ENCODE assay signal across 9 mouse cellular contexts in genomic region chr1:185404021-185404420, GRCm38 (mm10). TPM values are rescaled to one million over a fixed set of nuclear protein-coding genes. Genes with fewer than 3 reads are reported as not detected.
DNase-seq lines count a peak whose midpoint lies in the region; ATAC-seq and TF ChIP-seq lines count a peak whose summit lies in the region.
"Had no signal": no experiment of that assay in that cellular context is flagged by ENCODE, and none has a peak within 500 bp of the region (broad histone marks: within the 10 kb centered on the region; RNA-seq: fewer than 3 reads in every experiment).

No protein-coding gene starts in this region.

- TF ChIP-seq POLR2A in heart, adult 2 months (IDR thresholded peaks at IDR 0.05; ENCODE audit: insufficient read depth, low read depth, low read length): no peak

- no peak for TF ChIP-seq EP300 in heart, adult 2 months (IDR thresholded peaks at IDR 0.05; ENCODE audit: insufficient read depth, low read depth, low read length)

- H3K4me2 ChIP-seq in neural tube, embryonic 11.5 days (ENCODE audit: low read depth): no peak overlapping the region
- H3K4me2 ChIP-seq in neural tube, embryonic 15.5 days: no peak overlapping the region

- no peak overlapping the region for H3K9ac ChIP-seq in heart, adult 2 months (ENCODE audit: low read depth, low read length)
- H3K9ac ChIP-seq in neural tube, embryonic 11.5 days (ENCODE audit: low read length): no peak overlapping the region
- H3K9ac ChIP-seq in neural tube, embryonic 15.5 days (replicated peaks): no peak overlapping the region

- no peaks in the 10 kb centered on the region for H3K9me3 ChIP-seq in neural tube, embryonic 11.5 days (ENCODE audit: control insufficient read depth, low read length)
- H3K9me3 ChIP-seq in neural tube, embryonic 15.5 days (replicated peaks): no peaks in the 10 kb centered on the region

- H3K27me3 ChIP-seq in heart, adult 2 months (ENCODE audit: control insufficient read depth, insufficient read depth, low read length): no peaks in the 10 kb centered on the region
- no peaks in the 10 kb centered on the region for H3K27me3 ChIP-seq in neural tube, embryonic 11.5 days (ENCODE audit: control insufficient read depth, insufficient read depth, low read length)
- no peaks in the 10 kb centered on the region for H3K27me3 ChIP-seq in neural tube, embryonic 15.5 days (replicated peaks)

- H3K4me3 ChIP-seq in heart, adult 2 months: no peak overlapping the region
- H3K4me3 ChIP-seq in neural tube, embryonic 11.5 days (ENCODE audit: low read depth, low read length): no peak overlapping the region
- H3K4me3 ChIP-seq in neural tube, embryonic 15.5 days (replicated peaks): no peak overlapping the region

- intact Hi-C loops in heart, adult 2 months (cut with DNase I): no loop called here
- intact Hi-C loops in heart, postnatal 36 days (cut with DNase I): no loop called here

- peak; percentile 84 for TF ChIP-seq CTCF in heart, adult 2 months (IDR thresholded peaks at IDR 0.05)

- no peak for DNase-seq in heart, adult 2 months
- no peak for DNase-seq in heart, postnatal 36 days
- DNase-seq in neural tube, embryonic 11.5 days (ENCODE audit: low spot score): peak; percentile 24
- DNase-seq in cerebellum, postnatal 14 days: peak; percentile 51 to 57
- DNase-seq in lung, postnatal 14 days: peak; percentile 31
- DNase-seq in frontal cortex, postnatal 25 days (ENCODE audit: low spot score in 2 of 2): no peak
- no peak for DNase-seq in urinary bladder, postnatal 25 days (ENCODE audit: low spot score)

- ATAC-seq in neural tube, embryonic 11.5 days (ENCODE audit: insufficient read depth, low FRiP score, low TSS enrichment): no peak
- ATAC-seq in neural tube, embryonic 15.5 days (ENCODE audit: low FRiP score): no peak

- WGBS in heart, adult 2 months: 20% methylated on average over 2 of the region's 2 CpGs
- WGBS in neural tube, embryonic 11.5 days: 39% methylated on average over 2 of the region's 2 CpGs
- 49% methylated on average over 2 of the region's 2 CpGs for WGBS in neural tube, embryonic 15.5 days

- no peak overlapping the region for H3K27ac ChIP-seq in heart, adult 2 months
- H3K27ac ChIP-seq in neural tube, embryonic 11.5 days (ENCODE audit: low read depth, low read length): no peak overlapping the region
- H3K27ac ChIP-seq in neural tube, embryonic 15.5 days (replicated peaks): no peak overlapping the region

- H3K4me1 ChIP-seq in heart, adult 2 months (ENCODE audit: control insufficient read depth, insufficient read depth, low read length): no peaks in the 10 kb centered on the region
- H3K4me1 ChIP-seq in neural tube, embryonic 11.5 days (ENCODE audit: control insufficient read depth, insufficient read depth, low read length): no peaks in the 10 kb centered on the region
- no peaks in the 10 kb centered on the region for H3K4me1 ChIP-seq in neural tube, embryonic 15.5 days

- no peaks in the 10 kb centered on the region; the same call in 1 of the 2 replicates for H3K36me3 ChIP-seq in heart, adult 2 months (ENCODE audit: control insufficient read depth, insufficient read depth, low read length)
- peaks cover 5% of the 10 kb centered on the region; the same call in 1 of the 2 replicates for H3K36me3 ChIP-seq in neural tube, embryonic 11.5 days (ENCODE audit: control insufficient read depth, insufficient read depth, low read length)
- peaks cover 79% of the 10 kb centered on the region for H3K36me3 ChIP-seq in neural tube, embryonic 15.5 days

- H3K79me2 ChIP-seq in heart, adult 2 months (replicated peaks; ENCODE audit: control insufficient read depth, insufficient read depth, low read length): no peaks in the 10 kb centered on the region

RNA-seq across cellular contexts. Expression of gene Eprs, which starts 41.2 kb away (rescaled TPM):
- 10 to 100 TPM; 63.9 to 85.2 TPM for total RNA-seq in heart, adult 2 months (2021)
- polyA plus RNA-seq in heart, adult 2 months (2012; rRNA removed): 11.0 and 23.4 TPM in 2 replicates
- 10 to 100 TPM; 78.7 to 85.3 TPM for total RNA-seq in heart, postnatal 36 days (2021)
- 143 and 145 TPM in 2 replicates for polyA plus RNA-seq in neural tube, embryonic 11.5 days (2014; fragmentation: Nextera tagmentation; extraction: Ambion mirVana)
- polyA plus RNA-seq in neural tube, embryonic 15.5 days (2015; fragmentation: Nextera tagmentation; extraction: Ambion mirVana): 134 and 138 TPM in 2 replicates

RNA-seq across cellular contexts. Expression of gene Slc30a10, which starts 50.6 kb away (rescaled TPM):
- total RNA-seq in heart, adult 2 months (2021): not detected
- polyA plus RNA-seq in heart, adult 2 months (2012; rRNA removed): 0.03 TPM in 1 of 2 replicates, not detected in the other
- total RNA-seq in heart, postnatal 36 days (2021): not detected
- polyA plus RNA-seq in neural tube, embryonic 11.5 days (2014; fragmentation: Nextera tagmentation; extraction: Ambion mirVana): 1.4 TPM in 2 replicates
- polyA plus RNA-seq in neural tube, embryonic 15.5 days (2015; fragmentation: Nextera tagmentation; extraction: Ambion mirVana): 5.6 and 5.8 TPM in 2 replicates
- total RNA-seq: heart, postnatal 14 days had no signal

Comparison
In these comparisons a context has a peak if more than half of its experiments do, and no peak if none do; other contexts are left out.
1. DNase-seq: peak in neural tube, embryonic 11.5 days (single experiment), cerebellum, postnatal 14 days (2 of 2) and lung, postnatal 14 days (single experiment); none in heart, adult 2 months (0 of 2), heart, postnatal 36 days (0 of 2), frontal cortex, postnatal 25 days (0 of 2) and urinary bladder, postnatal 25 days (single experiment).